Mouse (Mus musculus) G1E (cell line): ENCODE measurements around the gene Nfatc2. TPM values are rescaled to one million over a fixed set of nuclear protein-coding genes. Genes with fewer than 3 reads are reported as not detected.

Experiments
- ATAC-seq: 2 replicates; pipeline ENCODE4 v1.8.0; 2016; ENCODE audit warnings: mild to moderate bottlenecking; ENCODE audit not compliant: insufficient number of reproducible peaks, poor library complexity, low FRiP score, severe bottlenecking; ENCODE audit errors: extremely low read depth
- DNase-seq: peaks from one replicate; pipeline ENCODE4 v3.0.0; 2012; ENCODE audit warnings: low spot score
- H3K27me3 ChIP-seq: 2 replicates; pipeline ENCODE4 v1.6.1; 2012; ENCODE audit warnings: mild to moderate bottlenecking, low read length, inconsistent platforms; ENCODE audit not compliant: insufficient read depth
- H3K36me3 ChIP-seq: replicated peaks from 2 replicates; pipeline ENCODE3; 2012; ENCODE audit warnings: mild to moderate bottlenecking, inconsistent platforms
- H3K4me1 ChIP-seq: 2 replicates; pipeline ENCODE4 v1.6.1; 2012; ENCODE audit warnings: low read depth, low read length, inconsistent platforms, mixed read lengths; ENCODE audit not compliant: insufficient read depth
- H3K4me3 ChIP-seq: 2 replicates; pipeline ENCODE4 v1.5.1; 2012; ENCODE audit warnings: low read depth, mild to moderate bottlenecking, inconsistent platforms, low read length, moderate library complexity, mixed read lengths
- H3K9me3 ChIP-seq: replicated peaks from 2 replicates; pipeline ENCODE4 v1.6.1; 2012; ENCODE audit warnings: inconsistent platforms
- CTCF ChIP-seq: IDR thresholded peaks from 2 replicates; pipeline ENCODE4 v1.5.1; 2012; ENCODE audit warnings: low read depth, low read length, inconsistent platforms, mixed read lengths
- GATA1 ChIP-seq: IDR thresholded peaks from 2 replicates; pipeline ENCODE4 v1.6.1; 2012; ENCODE audit warnings: borderline replicate concordance, low read length, inconsistent platforms, mixed read lengths
- GATA2 ChIP-seq: IDR thresholded peaks from 2 replicates; pipeline ENCODE4 v1.6.1; 2012; ENCODE audit warnings: low read depth, low read length, inconsistent platforms, borderline replicate concordance
- POLR2AphosphoS5 ChIP-seq: IDR thresholded peaks from 2 replicates; pipeline ENCODE4 v1.6.1; 2012; ENCODE audit warnings: low read depth, low read length, inconsistent platforms; ENCODE audit not compliant: insufficient replicate concordance
- TAL1 ChIP-seq: conservative IDR thresholded peaks from 2 replicates; pipeline ENCODE4 v1.6.1; 2012; ENCODE audit warnings: low read depth, low read length, inconsistent platforms, mixed read lengths
- polyA plus RNA-seq: library from polyadenylated mRNA; stranded (reverse); fragments of >175 nt; gene quantifications from 2 replicates; pipeline ENCODE4 v1.2.3, GENCODE M21; 2012
- total RNA-seq, 2 experiments: library from RNA; stranded (forward) in 1 of 2; stranded (reverse) in 1 of 2; fragments of 200-1000 nt in 1 of 2; fragments of >200 nt in 1 of 2; fragmentation: Nextera tagmentation in 1 of 2; gene quantifications; 2 replicates each; pipeline ENCODE4 v1.2.3; 2014 to 2017

The Nfatc2 gene
- total and polyA plus RNA-seq, 3 experiments = 0.27 TPM; not detected in 2

GRCm38 (mm10) chr2:168545901-168546557 lies 55.4 kb downstream of the Nfatc2 start:
- no peak for TF ChIP-seq POLR2AphosphoS5
- no peak for TF ChIP-seq GATA2
- no peak for TF ChIP-seq CTCF
- no peak for TF ChIP-seq GATA1
- TF ChIP-seq TAL1 = no peak
- H3K4me1 ChIP-seq = no peaks in the 10 kb centered on the region
- H3K4me3 ChIP-seq = peak overlapping the region; percentile 44; the same call in 1 of the 2 replicates
- peaks cover 93% of the 10 kb centered on the region for H3K9me3 ChIP-seq
- DNase-seq (no peak), ATAC-seq (no peak)
- no peaks in the 10 kb centered on the region for H3K27me3 ChIP-seq
- no peaks in the 10 kb centered on the region for H3K36me3 ChIP-seq

- H3K4me3 ChIP-seq = no peak overlapping the region
- no peaks in the 10 kb centered on the region for H3K4me1 ChIP-seq
- no peaks in the 10 kb centered on the region for H3K36me3 ChIP-seq
- TF ChIP-seq GATA1 (no peak), TAL1 (no peak), CTCF (no peak), POLR2AphosphoS5 (no peak), GATA2 (no peak)
- no peak for DNase-seq
- H3K27me3 ChIP-seq = no peaks in the 10 kb centered on the region
- peaks cover 95% of the 10 kb centered on the region for H3K9me3 ChIP-seq
- ATAC-seq = no peak
Measured at GRCm38 (mm10) chr2:168544102-168544501, 57.4 kb downstream of the Nfatc2 start.

- ATAC-seq (no peak), DNase-seq (no peak)
- Histone ChIP-seq H3K27me3 (no peaks in the 10 kb centered on the region), H3K4me1 (no peaks in the 10 kb centered on the region), H3K9me3 (peaks cover 94% of the 10 kb centered on the region), H3K36me3 (no peaks in the 10 kb centered on the region), H3K4me3 (no peak overlapping the region)
- TF ChIP-seq GATA1 = no peak
- no peak for TF ChIP-seq TAL1
- no peak for TF ChIP-seq GATA2
- no peak for TF ChIP-seq CTCF
Measured at GRCm38 (mm10) chr2:168543026-168543425, 58.4 kb downstream of the Nfatc2 start.

GRCm38 (mm10) chr2:168541223-168541622 lies 60.2 kb downstream of the Nfatc2 start:
- no peaks in the 10 kb centered on the region for H3K4me1 ChIP-seq
- no peaks in the 10 kb centered on the region for H3K27me3 ChIP-seq
- H3K36me3 ChIP-seq = no peaks in the 10 kb centered on the region
- TF ChIP-seq POLR2AphosphoS5 (no peak), GATA1 (no peak), TAL1 (no peak), GATA2 (no peak), CTCF (no peak)
- H3K9me3 ChIP-seq = peaks cover 91% of the 10 kb centered on the region
- ATAC-seq = no peak
- no peak for DNase-seq
- H3K4me3 ChIP-seq = no peak overlapping the region

- Histone ChIP-seq H3K4me3 (no peak overlapping the region), H3K36me3 (no peaks in the 10 kb centered on the region), H3K27me3 (no peaks in the 10 kb centered on the region), H3K4me1 (no peaks in the 10 kb centered on the region), H3K9me3 (peaks cover 89% of the 10 kb centered on the region)
- no peak for DNase-seq
- TF ChIP-seq TAL1 (no peak), POLR2AphosphoS5 (no peak), GATA2 (no peak), CTCF (no peak), GATA1 (no peak)
- ATAC-seq = no peak
Measured at GRCm38 (mm10) chr2:168539594-168540222, 61.7 kb downstream of the Nfatc2 start.

- ATAC-seq = no peak
Measured at GRCm38 (mm10) chr2:168539026-168539425, 62.4 kb downstream of the Nfatc2 start.

More at GRCm38 (mm10) chr2:168539026-168539425, 62.4 kb downstream of the Nfatc2 start:
- peaks cover 89% of the 10 kb centered on the region for H3K9me3 ChIP-seq
- no peak for DNase-seq
- H3K27me3 ChIP-seq = no peaks in the 10 kb centered on the region
- H3K36me3 ChIP-seq = no peaks in the 10 kb centered on the region
- H3K4me3 ChIP-seq = no peak overlapping the region
- TF ChIP-seq GATA1 = no peak
- no peak for TF ChIP-seq POLR2AphosphoS5
- no peak for TF ChIP-seq GATA2
- no peak for TF ChIP-seq TAL1
- TF ChIP-seq CTCF = no peak
- no peaks in the 10 kb centered on the region for H3K4me1 ChIP-seq
